Mouse (Mus musculus) erythroblast, embryonic 14.5 days (primary cell): ENCODE measurements around the gene Ubr3.
"Not testable (repeated sequence)": the region's sequence is repeated elsewhere in the genome, so short reads cannot be mapped to it uniquely, and the experiment has no call there.

Source experiments
- GATA1 ChIP-seq: IDR thresholded peaks from 2 replicates; pipeline ENCODE4 v1.6.1; 2012; ENCODE audit warnings: low read length, inconsistent platforms, mixed read lengths
- TAL1 ChIP-seq: IDR thresholded peaks from 3 replicates; pipeline ENCODE4 v1.6.1; 2012; ENCODE audit warnings: low read length, inconsistent platforms, mixed read lengths

DNA sequence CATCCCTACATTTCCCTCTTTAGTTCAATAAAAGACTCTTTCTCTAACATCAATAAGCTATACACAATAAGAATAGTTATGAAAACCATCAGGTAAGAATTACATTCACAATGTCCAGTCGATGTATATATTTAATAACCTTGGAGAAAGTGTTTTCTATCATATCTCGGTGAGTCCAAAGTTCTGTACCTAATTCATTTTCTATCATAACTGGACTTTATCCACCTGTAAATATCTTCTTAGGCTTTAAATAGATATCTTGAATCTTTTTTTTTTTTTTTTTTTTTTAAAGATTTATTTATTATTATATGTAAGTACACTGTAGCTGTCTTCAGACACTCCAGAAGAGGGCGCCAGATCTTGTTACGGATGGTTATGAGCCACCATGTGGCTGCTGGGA, 10.3 kb downstream of the Ubr3 start:
- TF ChIP-seq TAL1, GATA1: not testable (repeated sequence)
